Mouse (Mus musculus) splenic B cell, adult 2 months (primary cell): ENCODE data around the gene Ergic2.
A peak's percentile ranks its signal among the peaks of the same experiment; 100 is the strongest.
"Not testable (repeated sequence)": the region's sequence is repeated elsewhere in the genome, so short reads cannot be mapped to it uniquely, and the experiment has no call there.

Source experiments
- DNase-seq: peaks from one replicate; pipeline ENCODE4 v3.0.0-alpha.2; 2011; ENCODE audit warnings: low read depth, low spot score
- H3K27me3 ChIP-seq: 2 replicates; pipeline ENCODE4 v1.6.1; 2012; ENCODE audit warnings: mild to moderate bottlenecking, low read length, moderate library complexity, mixed read lengths; ENCODE audit not compliant: control insufficient read depth, poor library complexity, insufficient read depth, severe bottlenecking
- H3K36me3 ChIP-seq: 2 replicates; pipeline ENCODE4 v1.6.1; 2012; ENCODE audit warnings: mild to moderate bottlenecking, low read length, moderate library complexity, mixed read lengths; ENCODE audit not compliant: control insufficient read depth, poor library complexity, insufficient read depth, severe bottlenecking

The Ergic2 gene

GRCm38 (mm10) chr6:148234105-148234828 lies 22.1 kb upstream of the Ergic2 start:
- DNase-seq = no peak
- H3K36me3 ChIP-seq = no peaks in the 10 kb centered on the region

DNA sequence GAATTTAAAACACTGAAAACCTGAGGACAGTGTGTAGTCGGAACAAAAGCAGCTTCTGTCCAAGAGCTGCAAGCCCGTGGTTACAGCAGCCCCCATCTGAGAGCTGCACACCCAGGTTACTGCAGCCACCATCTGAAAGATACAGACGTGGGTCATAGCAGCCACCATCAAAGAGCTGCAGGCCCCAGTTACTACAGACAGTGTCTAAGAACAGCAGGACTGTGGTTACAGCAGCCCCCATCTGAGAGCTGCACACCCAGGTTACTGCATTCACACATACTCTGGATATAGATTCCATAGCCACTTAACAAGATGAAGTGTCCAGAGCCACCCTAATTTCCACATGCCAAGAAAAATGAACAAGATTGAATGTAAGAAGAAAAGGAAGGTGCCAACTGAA lies 15.4 kb upstream of the Ergic2 start:
- Histone ChIP-seq H3K36me3 (no peaks in the 10 kb centered on the region), H3K27me3 (no peaks in the 10 kb centered on the region)
- DNase-seq = no peak

More at GRCm38 (mm10) chr6:148234105-148234828, 22.1 kb upstream of the Ergic2 start:
- no peaks in the 10 kb centered on the region for H3K27me3 ChIP-seq

GRCm38 (mm10) chr6:148222686-148223085 lies 10.5 kb upstream of the Ergic2 start:
- Histone ChIP-seq H3K36me3 (no peaks in the 10 kb centered on the region), H3K27me3 (no peaks in the 10 kb centered on the region)
- DNase-seq = no peak

DNA sequence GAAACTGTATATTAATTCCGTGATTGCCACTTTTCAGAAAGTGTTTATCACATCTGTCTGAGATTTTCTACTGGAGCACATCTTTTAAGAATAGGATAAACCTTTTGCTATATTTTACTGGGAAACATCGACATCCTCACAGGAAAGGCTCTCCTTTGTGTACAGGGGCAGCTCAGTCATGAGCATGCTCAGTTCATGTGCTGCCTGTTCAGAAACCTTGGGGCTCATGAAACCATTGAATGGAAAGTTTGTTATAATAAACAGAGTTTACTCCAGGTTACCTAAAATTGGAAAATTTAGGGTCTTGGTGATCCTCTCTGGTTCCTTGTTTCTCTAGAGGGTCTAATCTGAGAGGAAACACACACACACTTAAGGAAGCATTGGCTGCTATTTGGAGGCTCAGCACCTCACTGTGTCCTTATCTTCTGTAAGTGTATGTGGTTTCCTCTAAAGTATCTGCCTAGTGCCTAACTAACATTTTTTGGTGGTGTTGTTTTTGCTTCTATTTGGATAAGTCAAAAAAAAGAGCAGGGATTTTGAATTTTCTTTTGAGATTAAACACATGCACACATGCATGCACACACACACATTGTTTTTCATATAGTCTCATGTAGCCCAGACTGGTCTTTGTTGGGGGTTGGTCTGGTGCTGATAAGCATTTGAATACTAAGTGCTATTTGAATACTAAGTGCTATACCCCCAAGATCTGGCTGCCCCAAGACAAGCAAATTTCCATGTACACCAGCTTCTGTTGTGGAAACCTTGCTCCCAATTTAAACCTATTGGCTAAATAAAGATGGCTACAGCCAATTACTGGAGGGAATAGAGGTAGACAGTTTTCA lies 6.3 kb upstream of the Ergic2 start:
- DNase-seq = no peak
- Histone ChIP-seq H3K36me3 (no peaks in the 10 kb centered on the region), H3K27me3 (no peaks in the 10 kb centered on the region)

GRCm38 (mm10) chr6:148216752-148217151 lies 4.6 kb upstream of the Ergic2 start:
- Histone ChIP-seq H3K27me3 (no peaks in the 10 kb centered on the region), H3K36me3 (no peaks in the 10 kb centered on the region)
- peak; percentile 31 for DNase-seq

- Histone ChIP-seq H3K27me3 (no peaks in the 10 kb centered on the region), H3K36me3 (no peaks in the 10 kb centered on the region)
- DNase-seq = peak; percentile 81
Measured at GRCm38 (mm10) chr6:148214765-148215164, 2.6 kb upstream of the Ergic2 start.

- no peaks in the 10 kb centered on the region for H3K27me3 ChIP-seq
- H3K36me3 ChIP-seq = no peaks in the 10 kb centered on the region
- DNase-seq = peak; percentile 42
Measured at GRCm38 (mm10) chr6:148211391-148211876, 740 bp downstream of the Ergic2 start.

GRCm38 (mm10) chr6:148207522-148207921 lies 4.7 kb downstream of the Ergic2 start:
- DNase-seq = no peak
- Histone ChIP-seq H3K27me3 (no peaks in the 10 kb centered on the region), H3K36me3 (peaks cover 5% of the 10 kb centered on the region)

DNA sequence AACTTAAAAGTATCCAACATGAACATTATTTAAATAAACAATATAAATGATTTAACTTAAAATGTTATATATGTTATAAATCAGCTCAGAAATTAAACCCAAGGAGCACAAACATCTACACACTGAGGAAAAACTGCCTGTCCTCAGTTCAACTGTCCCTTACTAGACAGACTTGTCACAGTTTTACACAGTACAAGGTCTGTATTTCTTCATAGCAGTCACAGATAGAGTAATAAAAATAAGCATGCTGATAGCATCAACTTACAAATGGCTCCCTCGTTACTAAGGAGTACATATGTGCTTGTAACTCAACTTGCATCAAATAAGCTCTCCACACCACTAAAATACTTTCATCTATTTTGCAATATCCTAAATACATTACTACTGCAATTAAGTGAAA lies 7.0 kb downstream of the Ergic2 start:
- Histone ChIP-seq H3K27me3 (no peaks in the 10 kb centered on the region), H3K36me3 (peaks cover 10% of the 10 kb centered on the region)
- DNase-seq = no peak

GRCm38 (mm10) chr6:148199729-148200128 lies 12.4 kb downstream of the Ergic2 start:
- H3K36me3 ChIP-seq = peaks cover 11% of the 10 kb centered on the region
- H3K27me3 ChIP-seq = no peaks in the 10 kb centered on the region
- DNase-seq = no peak

DNA sequence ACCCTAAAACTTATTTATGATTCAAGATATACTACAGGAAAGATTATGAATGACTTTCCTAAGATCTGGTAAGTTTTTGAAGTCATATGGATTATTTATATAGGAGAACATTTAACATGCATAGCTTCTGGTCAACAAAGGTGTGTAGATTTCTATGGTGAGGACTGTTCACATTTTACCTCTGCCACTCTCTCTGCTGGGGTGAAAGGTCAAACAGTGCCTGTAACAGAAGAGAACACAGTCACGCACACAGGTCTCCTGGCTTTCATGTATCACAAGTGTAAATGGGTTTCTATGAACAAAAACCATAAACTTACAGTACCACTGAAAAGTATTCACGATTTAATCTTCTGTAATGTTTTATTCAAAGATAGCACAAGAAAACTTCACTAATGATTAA lies 13.0 kb downstream of the Ergic2 start:
- H3K27me3 ChIP-seq = no peaks in the 10 kb centered on the region
- H3K36me3 ChIP-seq = peaks cover 11% of the 10 kb centered on the region
- DNase-seq = no peak

DNA sequence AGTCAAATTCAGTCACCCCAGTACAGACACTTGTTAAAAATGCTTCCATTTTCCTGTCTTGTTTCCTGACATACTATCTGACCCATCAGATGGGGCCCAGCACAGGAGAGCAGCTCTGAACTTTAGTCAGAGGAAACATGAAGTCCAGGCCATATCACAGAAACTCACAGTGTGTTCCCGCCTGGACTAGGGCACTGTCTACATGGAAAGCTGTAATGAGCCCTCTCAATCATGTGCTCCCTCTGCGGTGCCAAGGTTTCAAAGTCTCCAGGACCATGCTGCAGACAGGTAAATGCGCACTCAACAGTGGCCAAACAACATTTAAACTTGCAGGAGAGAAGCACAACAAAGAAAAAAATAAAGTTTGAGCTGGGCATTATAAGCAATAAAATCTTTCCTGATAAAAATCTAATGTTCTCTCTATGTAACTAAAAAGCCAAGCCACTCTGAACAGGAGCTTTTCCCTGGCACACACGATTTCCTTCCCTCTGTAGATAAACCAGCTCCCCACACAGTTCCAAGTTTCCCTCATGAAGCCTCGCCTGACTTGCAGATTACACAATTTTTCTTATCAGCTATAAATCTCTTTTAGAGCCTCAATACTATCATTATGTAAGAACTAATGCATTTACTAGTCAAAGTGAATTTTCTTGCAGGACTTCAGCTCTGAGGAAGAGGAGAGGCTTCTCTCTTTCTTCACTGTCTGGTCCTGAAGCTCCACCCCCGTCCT lies 18.0 kb downstream of the Ergic2 start:
- H3K27me3 ChIP-seq = no peaks in the 10 kb centered on the region
- no peak for DNase-seq
- H3K36me3 ChIP-seq = peaks cover 7% of the 10 kb centered on the region; the same call in 1 of the 2 replicates

DNA sequence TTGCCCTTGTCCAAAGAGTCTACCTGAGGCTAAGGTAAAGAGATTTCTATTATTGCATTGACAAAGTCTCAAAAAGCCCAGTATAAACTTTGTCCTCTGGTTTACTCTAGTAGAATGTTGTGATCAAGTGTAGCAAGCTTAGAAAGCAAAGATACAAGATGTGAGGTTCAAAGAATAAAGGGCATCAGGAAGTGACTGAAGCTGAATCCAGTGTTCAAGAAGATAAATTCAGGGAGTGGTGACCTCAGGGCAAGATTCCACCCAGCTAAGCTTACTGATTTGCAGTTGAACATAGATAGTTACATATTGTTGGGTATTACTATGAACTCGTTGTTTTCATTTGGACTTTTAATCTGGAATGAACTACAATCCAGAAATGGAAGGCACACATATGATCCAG lies 26.5 kb downstream of the Ergic2 start:
- no peaks in the 10 kb centered on the region for H3K27me3 ChIP-seq
- peaks cover 20% of the 10 kb centered on the region for H3K36me3 ChIP-seq
- no peak for DNase-seq

- Histone ChIP-seq H3K36me3 (no peaks in the 10 kb centered on the region), H3K27me3 (no peaks in the 10 kb centered on the region)
- no peak for DNase-seq
Measured at GRCm38 (mm10) chr6:148172904-148173303, 39.3 kb downstream of the Ergic2 start.

DNA sequence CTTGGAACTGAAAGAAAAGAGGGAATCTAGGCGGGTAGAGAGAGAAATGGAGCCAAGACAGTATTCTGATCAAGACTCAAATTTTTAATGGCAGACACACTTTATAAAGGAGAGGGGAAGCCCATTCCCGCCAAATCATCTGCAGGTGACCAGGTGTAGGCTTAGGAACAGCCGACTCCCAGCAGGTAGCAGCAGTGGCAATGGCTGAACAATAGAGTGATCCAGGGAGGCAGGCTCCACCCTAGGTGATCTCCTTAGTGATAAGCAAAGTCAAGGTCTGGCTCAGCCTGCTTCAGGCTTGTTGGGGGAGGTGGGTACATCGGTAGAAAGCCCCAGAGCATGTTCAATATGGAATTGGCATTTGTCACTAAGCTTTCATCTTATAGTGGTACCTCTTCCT lies 59.9 kb downstream of the Ergic2 start:
- H3K27me3 ChIP-seq, DNase-seq, H3K36me3 ChIP-seq: not testable (repeated sequence)
